Mouse (Mus musculus) left cerebral cortex, postnatal 4 days (tissue): Measurements from ENCODE around the gene BC028528. TPM values are rescaled to one million over a fixed set of nuclear protein-coding genes. Genes with fewer than 3 reads are reported as not detected.
A peak's percentile ranks its signal among the peaks of the same experiment; 100 is the strongest.
"Not testable (repeated sequence)": the region's sequence is repeated elsewhere in the genome, so short reads cannot be mapped to it uniquely, and the experiment has no call there.

ENCODE experiments used
- DNase-seq: peaks from one replicate; pipeline ENCODE4 v3.0.0-alpha.2; 2022
- intact Hi-C: fragments of 180-260 bp; cut with DNase I; formaldehyde crosslinking; loops from one replicate; pipeline ENCODE4 v1.15.1; 2025
- total RNA-seq, 2 experiments: library from RNA; stranded (reverse); gene quantifications; 2 replicates each; pipeline ENCODE4 v1.2.3; 2021

Gene BC028528
- total RNA-seq, 2 experiments from 2014 or later, result 6.8 to 10.8 TPM

DNA sequence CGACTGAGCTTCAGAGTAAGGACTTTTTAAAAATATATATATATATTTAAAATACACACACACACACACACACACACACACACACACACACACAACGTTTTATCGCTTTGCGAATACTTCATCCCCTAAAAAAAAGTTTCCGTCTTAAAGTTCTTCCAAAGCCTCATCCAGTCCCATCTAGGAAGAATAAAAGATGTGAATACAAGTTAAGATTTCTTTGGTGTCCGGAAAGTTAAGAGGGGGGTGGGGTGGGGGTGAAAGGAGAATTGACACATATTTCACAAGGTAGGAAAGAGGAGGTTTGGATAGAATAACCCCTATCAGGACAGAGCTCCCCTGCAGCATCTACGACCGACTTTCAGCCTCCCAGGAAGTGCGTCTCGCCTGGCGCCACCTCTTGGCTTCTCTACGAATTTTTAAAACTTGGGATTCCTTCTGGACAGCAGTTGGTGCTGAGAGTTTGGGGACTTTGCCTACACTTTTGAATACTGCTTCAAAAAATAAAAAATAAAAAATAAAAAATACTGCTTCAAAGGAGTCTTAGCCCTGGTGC lies 14.2 kb upstream of the BC028528 start:
- DNase-seq, result peak; percentile 47
- intact Hi-C loops, result no loop called here

DNA sequence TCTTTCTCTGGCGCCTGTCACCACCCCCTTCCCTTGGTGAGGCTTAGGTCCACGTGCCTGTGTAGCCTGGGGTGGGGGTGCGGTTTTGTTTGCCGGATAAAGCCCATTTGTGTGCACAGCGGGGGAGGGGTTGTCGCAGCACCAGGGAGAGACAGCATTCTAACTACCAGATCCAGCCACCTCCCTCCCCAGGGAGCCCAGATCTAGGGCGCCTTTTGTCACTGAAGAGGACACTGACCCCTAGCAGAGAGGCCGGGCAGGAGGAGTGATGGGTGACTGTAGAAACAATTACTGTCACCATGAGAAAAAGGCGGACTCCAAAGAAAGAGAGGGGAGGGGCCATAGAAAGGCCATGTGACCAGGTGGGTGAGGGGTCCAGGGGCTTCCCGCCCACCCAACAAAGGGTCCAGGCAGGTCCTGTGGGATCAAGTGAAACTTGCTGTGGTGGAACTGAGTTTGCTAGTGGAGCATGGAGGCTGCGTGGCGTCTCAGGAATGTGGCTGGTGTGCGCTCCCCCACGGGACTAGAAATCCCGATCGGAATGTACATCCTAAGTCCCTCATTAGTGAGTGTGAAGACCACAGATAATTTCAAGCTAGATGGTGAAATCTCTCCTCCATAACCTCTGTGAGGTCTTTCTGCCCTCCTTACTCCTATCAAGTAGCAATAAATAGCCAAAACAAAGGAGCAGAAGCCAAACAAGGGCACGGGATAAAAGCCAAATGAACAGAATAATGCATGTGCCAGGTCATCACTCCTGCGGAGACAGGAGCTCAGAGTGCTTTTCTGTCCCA lies 13.5 kb upstream of the BC028528 start:
- DNase-seq, result peak; percentile 43
- intact Hi-C loops, result no loop called here

DNA sequence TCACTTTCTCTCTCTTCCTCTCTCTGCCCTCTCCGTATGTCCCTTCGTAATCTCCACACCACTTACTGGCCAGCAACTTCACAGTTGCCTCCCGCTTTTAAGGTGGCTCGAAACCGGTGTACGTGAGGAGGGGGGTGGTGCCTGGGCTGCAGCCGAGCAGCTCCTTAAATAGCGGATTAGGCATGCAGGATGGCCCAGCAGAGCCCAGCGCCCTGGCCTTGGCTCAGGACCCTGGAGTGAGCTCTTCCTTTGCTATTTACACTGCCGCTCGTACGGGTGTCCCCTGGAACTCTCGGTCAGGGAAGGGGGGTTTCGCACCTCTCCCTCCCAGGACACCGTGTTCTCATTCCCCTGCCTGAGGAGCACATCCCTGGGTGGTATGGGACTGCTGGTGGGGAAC lies 12.8 kb upstream of the BC028528 start, which contains the start of gene Car14:
TSS of gene Car14 (minus strand) at position 124 of the 400 bp plus-strand sequence.
- DNase-seq, result no peak
- intact Hi-C loops, result no loop called here

- DNase-seq, result no peak
These were observed 12.1 kb upstream of the BC028528 start for GRCm38 (mm10) chr3:95903753-95904502.

DNA sequence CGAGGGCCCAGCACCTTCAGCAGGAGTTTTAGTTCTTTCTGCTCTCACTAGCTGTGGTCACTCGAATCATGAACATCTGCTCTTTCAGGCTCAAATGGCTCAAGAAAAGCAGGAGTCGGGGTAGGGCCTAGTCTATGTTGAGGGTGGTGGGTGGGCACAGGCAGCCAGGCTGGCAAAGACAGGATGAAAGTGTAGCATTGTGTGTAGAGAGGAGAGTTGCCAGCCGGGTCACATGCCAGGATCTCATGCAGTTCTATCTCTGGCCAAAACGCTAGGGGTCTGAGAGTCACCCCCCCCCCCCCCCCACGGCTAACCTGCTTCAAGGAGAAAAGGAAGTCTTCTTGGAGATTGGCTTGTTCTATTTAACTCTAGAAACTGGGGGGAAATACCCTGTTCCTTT lies 10.8 kb upstream of the BC028528 start:
- intact Hi-C loops, result no loop called here
- no peak for DNase-seq

More at GRCm38 (mm10) chr3:95903753-95904502, 12.1 kb upstream of the BC028528 start:
- intact Hi-C loops, result no loop called here

GRCm38 (mm10) chr3:95902373-95902625 lies 10.5 kb upstream of the BC028528 start:
- intact Hi-C loops, result no loop called here
- DNase-seq, result no peak

- DNase-seq, result no peak
- intact Hi-C loops, result no loop called here
These were observed 10.0 kb upstream of the BC028528 start for GRCm38 (mm10) chr3:95901616-95902372.

DNA sequence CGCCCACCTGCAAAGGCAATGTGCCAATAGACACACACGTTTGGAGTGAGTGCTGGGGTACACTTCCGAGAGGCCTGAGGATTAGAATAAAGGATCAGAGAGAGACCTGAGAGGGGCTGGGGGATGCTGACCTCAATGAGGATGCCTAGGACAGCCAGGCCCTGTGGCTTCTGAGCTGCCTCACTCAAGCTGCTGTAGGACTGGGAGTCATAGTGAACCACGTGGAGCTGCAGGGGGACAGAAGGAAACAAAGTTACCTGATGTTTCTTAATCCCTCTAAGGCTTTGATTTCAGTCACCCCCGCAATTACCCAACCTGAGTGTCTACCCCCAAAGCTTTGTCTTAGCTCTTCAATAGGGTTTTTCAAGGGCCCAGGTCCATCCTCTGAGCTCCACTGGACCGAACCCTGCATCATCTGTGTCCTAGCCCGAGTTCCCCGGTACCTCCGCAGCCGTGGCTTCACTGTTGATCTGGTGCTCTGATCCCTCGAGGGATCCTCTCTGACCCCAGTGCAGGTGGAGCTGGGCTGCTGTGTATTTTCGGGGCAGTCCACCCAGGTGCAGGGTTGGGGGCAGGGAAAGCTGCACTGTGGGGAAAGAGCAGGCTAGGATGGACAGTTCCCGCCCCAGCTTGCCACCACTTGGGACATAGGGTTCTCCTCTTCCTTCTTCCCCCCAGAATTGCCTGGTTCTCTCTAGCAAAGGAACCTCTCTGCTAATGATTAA lies 8.2 kb upstream of the BC028528 start:
- intact Hi-C loops, result no loop called here
- no peak for DNase-seq

GRCm38 (mm10) chr3:95895501-95895900 lies 3.7 kb upstream of the BC028528 start:
- DNase-seq, intact Hi-C loops: not testable (repeated sequence)

- DNase-seq, result peak; percentile 56
- intact Hi-C loops, result no loop called here
These were observed 2.7 kb upstream of the BC028528 start for GRCm38 (mm10) chr3:95894317-95895160.

- intact Hi-C loops, result not testable (repeated sequence)
- peak; percentile 97 for DNase-seq
These were observed 2.0 kb upstream of the BC028528 start, which contains the start of gene Aph1a for GRCm38 (mm10) chr3:95893606-95894316. TSS of gene Aph1a (plus strand) at chr3:95893969.

- intact Hi-C loops, result no loop called here
- no peak for DNase-seq
These were observed 1.3 kb upstream of the BC028528 start for GRCm38 (mm10) chr3:95893126-95893525.

DNA sequence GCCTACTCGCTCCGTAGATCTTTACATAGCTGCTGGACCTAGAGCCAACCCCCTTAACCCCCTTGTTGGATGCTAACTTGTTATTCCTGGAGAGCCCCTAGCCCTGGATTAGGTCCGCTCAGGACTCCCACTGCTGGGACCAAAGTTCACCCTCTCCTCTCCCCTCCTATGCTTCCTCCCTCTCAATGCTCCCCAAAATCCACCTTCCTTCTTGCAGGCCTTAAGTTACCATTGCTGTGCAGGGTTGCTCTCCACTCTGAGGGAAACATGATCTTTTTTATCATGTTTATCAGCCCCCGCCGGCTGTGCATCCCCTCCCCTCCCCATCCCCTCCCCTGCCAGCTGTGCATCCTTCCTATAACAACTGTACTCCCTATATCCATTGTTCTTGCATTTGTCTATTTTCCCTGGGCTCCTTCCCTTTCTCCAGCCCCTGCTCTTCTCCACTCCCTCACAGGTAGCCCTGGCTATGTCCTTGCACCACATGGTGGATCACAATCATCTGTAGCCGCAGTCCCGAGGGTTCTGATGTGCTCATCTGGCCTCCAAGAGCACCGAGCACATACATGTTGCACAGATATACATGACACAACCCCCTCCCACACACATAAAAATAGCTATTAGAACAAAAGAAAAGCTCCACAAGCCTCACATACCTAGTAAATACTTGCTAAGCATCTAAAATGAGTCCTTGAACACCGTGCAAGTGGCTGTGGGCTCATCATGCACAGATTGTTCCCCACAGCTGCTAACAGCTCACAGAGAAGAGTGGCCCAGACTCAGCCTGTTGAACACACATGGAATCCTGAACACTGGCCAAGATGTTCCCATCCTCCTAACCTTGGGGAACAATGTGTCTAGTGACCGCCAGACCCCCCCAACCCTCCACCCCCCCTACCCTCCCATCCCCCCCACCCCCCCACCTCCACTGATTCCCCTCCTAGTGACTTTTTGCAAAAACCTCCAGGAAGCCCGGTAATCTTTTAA lies 554 bp upstream of the BC028528 start:
- no peak for DNase-seq
- intact Hi-C loops, result no loop called here

GRCm38 (mm10) chr3:95889664-95890063 lies 2.1 kb downstream of the BC028528 start:
- intact Hi-C loops, result no loop called here
- DNase-seq, result no peak

- DNase-seq, result no peak
- intact Hi-C loops, result no loop called here
These were observed 4.2 kb downstream of the BC028528 start for GRCm38 (mm10) chr3:95887596-95887995.

DNA sequence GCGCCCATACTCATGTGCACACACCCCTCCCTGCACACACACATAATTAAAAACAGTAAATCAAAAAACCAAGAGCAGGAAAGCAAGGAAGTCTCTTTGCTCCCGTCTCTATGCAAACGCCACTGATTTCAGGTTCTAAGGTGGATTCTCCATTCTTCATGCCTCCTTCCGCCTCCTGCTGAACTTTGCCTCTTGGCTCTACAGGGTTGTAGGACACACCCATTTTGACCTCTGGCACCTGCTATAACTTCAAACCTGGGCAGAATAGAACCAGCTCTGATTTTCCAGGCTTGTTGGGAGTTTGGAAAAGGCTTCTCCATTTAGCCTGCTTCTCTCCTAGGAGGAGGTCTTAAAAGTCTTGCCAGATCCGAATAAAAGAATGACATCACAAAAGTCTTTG lies 7.4 kb downstream of the BC028528 start:
- intact Hi-C loops, result no loop called here

DNA sequence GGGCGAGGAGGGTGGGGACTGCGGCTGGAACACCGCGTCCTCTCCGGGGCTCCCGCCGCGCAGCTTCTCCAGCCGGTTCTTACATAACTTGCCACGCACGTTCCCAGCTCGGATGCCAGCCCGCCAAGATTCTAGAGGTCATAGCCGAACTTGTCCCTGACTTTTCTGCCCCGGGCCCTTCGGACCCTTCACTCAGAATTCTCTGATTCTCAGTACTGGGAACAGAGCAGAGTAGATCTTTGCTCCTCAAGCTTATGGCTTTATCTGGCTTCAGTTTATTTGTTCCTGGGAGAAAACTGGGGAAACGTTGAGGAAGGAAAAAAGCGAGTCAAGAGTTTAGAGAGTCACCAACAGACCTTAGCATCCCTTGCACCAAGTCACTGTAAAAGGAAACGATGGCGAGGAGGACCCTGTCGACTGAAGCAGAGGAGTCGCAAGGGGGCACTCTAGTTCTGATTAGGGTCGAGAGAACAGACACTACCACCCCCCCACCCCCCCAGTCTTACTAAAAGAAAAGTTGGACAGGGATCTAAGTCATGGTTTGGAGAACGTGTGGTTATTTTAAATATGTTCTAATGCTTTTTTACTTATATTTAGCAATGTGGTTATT lies 8.9 kb downstream of the BC028528 start:
- intact Hi-C loops, result loop anchor here (1.0 kb wide), 1 partner anchor 24 kb away; no protein-coding TSS in a partner anchor

More for the DNA sequence above, 7.4 kb downstream of the BC028528 start:
- no peak for DNase-seq

More for the DNA sequence above, 8.9 kb downstream of the BC028528 start:
- peak; percentile 72 for DNase-seq
